Mouse (Mus musculus): Measurements from ENCODE around the gene Zfp352.
"Not testable (repeated sequence)": the region's sequence is repeated elsewhere in the genome, so short reads cannot be mapped to it uniquely, and the experiment has no call there.

Gene Zfp352

GRCm38 (mm10) chr4:90218520-90218919 lies at the start of gene Zfp352:
Gene Zfp352, plus strand, starts transcription at chr4:90218820.
- no peak for DNase-seq (ENCODE audit: low spot score)

GRCm38 (mm10) chr4:90170890-90171483 lies 47.6 kb upstream of the Zfp352 start:
- no peak for DNase-seq (ENCODE audit: low spot score)

- DNase-seq (ENCODE audit: low spot score): no peak
Measured at GRCm38 (mm10) chr4:90174036-90174435, 44.6 kb upstream of the Zfp352 start.

GRCm38 (mm10) chr4:90203421-90203820 lies 15.2 kb upstream of the Zfp352 start:
- no peak for DNase-seq (ENCODE audit: low spot score)

- DNase-seq (ENCODE audit: low spot score): no peak
Measured at GRCm38 (mm10) chr4:90211475-90211874, 7.1 kb upstream of the Zfp352 start.

GRCm38 (mm10) chr4:90212076-90212475 lies 6.5 kb upstream of the Zfp352 start:
- DNase-seq (ENCODE audit: low spot score): no peak

- not testable (repeated sequence) for DNase-seq (ENCODE audit: low spot score)
Measured at GRCm38 (mm10) chr4:90235646-90236045, 17.0 kb downstream of the Zfp352 start.

GRCm38 (mm10) chr4:90269781-90270180 lies 51.2 kb downstream of the Zfp352 start:
- DNase-seq (ENCODE audit: low spot score): no peak

Measured in T-cell, adult 2 months (primary cell).